Mouse (Mus musculus): ENCODE data around the gene Sdsl. TPM values are rescaled to one million over a fixed set of nuclear protein-coding genes. Genes with fewer than 3 reads are reported as not detected.
"Not testable (repeated sequence)": the region's sequence is repeated elsewhere in the genome, so short reads cannot be mapped to it uniquely, and the experiment has no call there.

The Sdsl gene
- not detected for polyA plus RNA-seq (2017; shearing (Covaris generic))

DNA sequence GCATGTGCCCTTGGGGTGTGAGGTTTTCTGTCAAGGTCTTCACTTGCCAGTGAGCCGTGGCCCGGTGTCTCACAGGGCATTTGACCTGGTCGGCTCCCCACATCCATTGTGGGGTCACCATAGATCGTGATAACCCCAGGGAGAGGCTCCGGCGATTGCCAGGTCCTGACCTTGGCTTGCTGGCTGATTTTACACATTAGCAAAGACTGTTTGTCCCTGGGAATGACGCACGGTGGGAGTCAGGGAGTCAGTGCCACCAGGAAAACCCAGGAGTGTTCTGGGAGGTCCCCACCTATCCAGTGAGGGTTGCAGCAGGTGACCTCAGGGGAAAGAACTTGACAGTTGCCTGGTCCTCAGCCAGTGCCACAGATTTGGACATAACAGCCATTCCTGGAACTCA is at the start of gene Sdsl:
TSS of gene Sdsl (minus strand) at position 41 of the 400 bp plus-strand sequence.
- no peak for ATAC-seq

- no peak for ATAC-seq
Measured at GRCm38 (mm10) chr5:120517552-120517951, 44.9 kb upstream of the Sdsl start.

- ATAC-seq, result no peak
Measured at GRCm38 (mm10) chr5:120516221-120516984, 43.8 kb upstream of the Sdsl start.

DNA sequence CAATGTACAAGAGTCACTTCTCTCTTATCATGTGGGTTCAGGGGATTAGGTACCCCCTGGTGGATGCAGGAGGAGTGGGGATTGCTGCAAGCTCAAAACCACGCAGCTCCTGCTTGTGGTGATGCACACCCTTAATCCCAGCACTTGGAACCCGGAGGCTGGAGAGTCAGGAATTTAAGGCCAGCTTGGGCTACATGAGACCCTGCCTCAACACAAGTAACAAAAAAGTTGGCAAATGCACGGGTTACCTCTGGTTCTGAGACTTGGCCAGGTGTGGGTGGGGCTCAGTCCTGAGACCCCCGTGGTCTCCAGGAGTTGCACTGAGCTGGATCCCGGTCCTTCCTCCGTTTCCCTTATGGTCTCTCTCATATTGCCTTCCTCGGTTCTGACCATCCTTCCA is 42.8 kb upstream of the Sdsl start:
- no peak for ATAC-seq

DNA sequence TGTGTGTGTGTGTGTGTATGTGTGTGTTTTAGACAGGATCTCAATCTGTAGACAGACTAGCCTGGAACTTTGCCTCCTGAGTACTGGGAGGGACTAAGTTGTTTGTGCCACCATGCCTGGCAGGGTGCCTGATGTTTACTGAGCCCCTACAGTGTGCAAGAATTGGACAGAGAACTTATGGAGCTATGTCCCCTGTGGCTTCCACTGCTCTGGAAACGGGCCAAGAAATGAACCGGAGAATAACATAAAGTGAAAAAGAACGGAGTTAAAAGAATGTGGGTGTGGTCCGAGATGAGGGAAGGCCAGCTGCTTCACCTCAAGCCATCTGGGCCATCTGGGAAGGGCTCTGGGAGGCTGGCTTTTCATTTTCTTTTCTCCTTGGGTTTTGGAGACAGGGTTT is 42.1 kb upstream of the Sdsl start:
- ATAC-seq, result no peak

DNA sequence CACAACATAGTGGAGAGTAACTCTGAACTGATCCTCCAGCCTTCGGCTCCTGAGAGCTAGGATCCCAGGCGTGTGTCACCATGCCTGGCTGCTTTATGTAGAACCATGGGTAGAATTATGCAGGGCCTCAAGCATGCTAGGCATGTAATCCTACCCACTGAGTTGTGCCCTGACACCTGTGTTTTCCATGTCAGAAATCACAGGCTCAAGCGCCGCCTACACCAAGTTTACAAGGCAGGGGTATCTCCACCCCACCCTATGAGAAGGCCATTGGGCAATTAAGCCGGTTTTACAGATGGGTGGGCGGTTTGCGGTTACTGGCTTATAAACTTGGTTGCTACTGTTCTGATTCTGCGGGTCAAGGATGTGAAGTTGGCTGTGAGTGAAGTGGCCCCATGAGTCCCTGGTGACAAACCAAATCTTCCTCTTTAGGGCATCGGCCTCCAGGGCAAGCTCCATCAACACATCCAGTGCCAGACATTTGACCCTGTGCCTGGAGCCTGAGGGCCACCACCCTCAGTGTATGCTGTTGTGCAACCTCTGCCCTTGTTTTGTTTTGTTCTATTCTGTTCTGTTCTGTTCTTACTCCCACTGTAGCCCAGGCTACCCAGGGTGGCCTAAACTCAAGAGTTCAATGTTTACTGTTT is 41.5 kb upstream of the Sdsl start:
- ATAC-seq, result no peak

DNA sequence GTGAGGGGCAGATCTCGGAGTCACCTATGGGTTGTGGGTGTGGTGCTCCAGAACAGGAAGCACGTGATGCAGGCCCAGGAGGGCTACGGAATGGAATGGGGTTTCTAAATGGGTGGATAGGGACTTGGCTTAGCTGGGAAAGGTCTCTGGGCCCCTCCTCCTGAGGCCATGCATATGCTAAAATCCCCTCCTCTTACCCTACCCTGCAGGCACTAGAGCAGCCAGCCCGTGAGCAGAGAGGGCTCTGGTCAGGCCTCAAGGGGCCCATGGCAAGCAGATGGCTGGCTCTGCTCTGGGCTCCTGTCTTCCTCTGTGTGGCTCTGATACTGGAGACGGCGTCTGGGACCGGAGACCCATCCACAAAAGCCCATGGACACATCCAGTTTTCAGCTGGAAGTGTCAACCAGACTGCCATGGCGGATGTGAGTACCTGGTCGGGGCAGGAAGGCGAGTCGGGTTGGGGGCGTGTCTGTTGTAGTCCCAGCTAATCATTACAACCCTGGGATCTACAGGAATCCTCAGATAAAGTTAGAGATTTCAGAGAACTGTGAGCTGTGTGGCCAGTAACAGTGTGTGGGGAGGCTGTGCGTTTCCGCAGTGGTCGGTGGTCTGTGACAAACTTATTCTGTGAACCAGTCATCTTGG is 40.4 kb upstream of the Sdsl start:
- ATAC-seq, result no peak

DNA sequence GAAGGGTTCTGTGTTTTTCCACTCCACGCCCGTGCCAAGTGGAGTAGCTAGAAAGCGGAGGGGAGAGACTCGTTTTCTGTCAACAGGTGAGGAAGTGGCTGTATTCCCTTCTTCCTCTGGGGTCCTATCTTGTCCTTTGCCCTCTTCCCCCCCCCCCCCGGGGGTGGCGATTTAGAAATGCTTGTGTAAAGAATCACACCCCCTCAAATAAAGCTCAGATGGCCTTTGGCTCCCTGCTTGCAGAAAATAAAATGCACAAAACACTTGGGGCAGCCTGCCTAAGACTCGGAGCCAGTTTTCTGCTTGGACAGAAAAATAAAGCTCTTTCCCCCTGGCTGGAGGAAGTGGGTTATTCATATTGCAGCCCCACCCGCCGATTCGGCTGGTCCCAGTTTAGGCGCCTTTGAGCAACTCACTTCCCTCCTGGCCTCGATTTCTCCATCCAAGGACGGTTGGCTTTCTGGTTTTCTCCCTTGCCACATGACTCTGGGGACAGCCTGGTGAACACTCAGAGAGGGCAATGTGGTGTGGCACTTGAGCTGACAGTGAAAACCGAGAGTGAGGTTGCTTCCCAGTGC is 39.1 kb upstream of the Sdsl start:
- ATAC-seq, result no peak

GRCm38 (mm10) chr5:120510982-120511642 is 38.5 kb upstream of the Sdsl start, which contains the start of gene Slc8b1:
Gene Slc8b1 (plus strand): TSS chr5:120511168.
- peak; percentile 99 for ATAC-seq

GRCm38 (mm10) chr5:120507311-120507710 is 34.7 kb upstream of the Sdsl start:
- ATAC-seq, result no peak

DNA sequence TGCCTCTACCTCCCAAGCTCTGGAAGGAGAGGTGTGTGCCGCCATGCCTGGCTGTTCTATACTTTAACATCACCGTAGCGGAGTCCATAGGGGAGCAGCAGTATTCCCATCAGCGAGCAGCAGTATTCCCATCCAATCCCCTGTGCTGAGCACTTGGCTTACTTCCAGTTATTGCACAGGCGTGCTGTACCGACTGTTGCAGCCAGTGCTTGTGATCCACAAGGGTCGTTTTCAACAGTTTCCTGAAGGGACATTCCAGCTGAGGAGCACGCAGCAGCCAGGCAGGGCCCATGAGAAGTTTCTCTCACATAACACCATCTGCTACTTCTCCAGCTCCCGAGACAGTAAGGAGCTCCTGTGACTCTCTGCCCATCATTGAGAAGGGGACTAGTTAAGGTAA is 33.9 kb upstream of the Sdsl start:
- ATAC-seq, result no peak

GRCm38 (mm10) chr5:120505781-120506180 is 33.2 kb upstream of the Sdsl start:
- ATAC-seq, result peak; percentile 33

DNA sequence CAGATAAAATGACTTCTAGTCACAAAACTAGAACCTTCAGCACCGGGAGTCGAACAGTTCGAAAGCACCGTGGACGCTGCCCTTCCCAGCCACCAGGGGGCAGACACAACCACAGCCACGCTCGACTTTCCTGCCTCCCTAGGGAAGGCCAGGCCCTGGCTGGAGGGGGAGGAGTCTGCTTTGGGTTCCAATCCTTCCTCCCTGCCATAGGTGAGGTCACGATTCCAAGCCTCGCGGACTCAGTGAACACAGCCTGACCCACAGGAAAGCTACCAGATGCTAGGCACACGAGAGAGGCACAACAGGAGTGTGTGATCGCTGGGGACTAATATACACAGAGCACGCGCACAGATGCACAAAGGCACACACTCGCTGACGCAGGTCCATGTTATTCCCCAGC is 32.8 kb upstream of the Sdsl start:
- ATAC-seq, result peak; percentile 39

- peak; percentile 79 for ATAC-seq
Measured at GRCm38 (mm10) chr5:120503144-120503795, 30.7 kb upstream of the Sdsl start, which contains the start of gene Plbd2. Gene Plbd2 (minus strand): TSS chr5:120503625.

- no peak for ATAC-seq
Measured at GRCm38 (mm10) chr5:120502675-120503143, 30.1 kb upstream of the Sdsl start.

GRCm38 (mm10) chr5:120502147-120502621 is 29.6 kb upstream of the Sdsl start:
- no peak for ATAC-seq

GRCm38 (mm10) chr5:120500609-120501008 is 28.0 kb upstream of the Sdsl start:
- not testable (repeated sequence) for ATAC-seq

- no peak for ATAC-seq
Measured at GRCm38 (mm10) chr5:120499202-120499601, 26.6 kb upstream of the Sdsl start.

- no peak for ATAC-seq
Measured at GRCm38 (mm10) chr5:120497071-120497470, 24.5 kb upstream of the Sdsl start.

DNA sequence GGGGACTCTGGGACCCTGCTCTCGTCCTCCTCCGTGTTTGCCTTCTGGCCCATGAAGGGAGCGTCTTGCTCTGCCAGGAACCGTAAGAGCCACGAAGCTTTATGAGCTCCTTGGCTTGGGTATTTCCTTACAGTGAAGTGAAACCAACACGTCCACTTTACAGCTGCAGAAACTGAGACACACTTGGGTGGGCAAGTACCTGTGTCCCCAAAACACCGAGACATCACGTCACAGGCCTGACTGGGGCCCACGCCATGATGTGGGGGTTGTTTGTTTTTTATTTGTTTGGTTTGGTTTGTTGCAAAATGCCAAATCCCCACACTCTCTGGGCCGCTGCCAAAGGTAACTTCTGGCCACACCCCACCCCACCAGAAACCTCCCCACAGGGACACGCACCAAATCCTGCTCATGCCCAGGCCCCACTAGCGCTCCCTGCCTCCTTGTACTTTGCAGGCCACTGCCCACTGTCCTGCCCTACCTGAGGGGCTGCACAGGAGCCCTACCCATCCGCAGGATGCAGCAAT is 23.2 kb upstream of the Sdsl start:
- no peak for ATAC-seq

DNA sequence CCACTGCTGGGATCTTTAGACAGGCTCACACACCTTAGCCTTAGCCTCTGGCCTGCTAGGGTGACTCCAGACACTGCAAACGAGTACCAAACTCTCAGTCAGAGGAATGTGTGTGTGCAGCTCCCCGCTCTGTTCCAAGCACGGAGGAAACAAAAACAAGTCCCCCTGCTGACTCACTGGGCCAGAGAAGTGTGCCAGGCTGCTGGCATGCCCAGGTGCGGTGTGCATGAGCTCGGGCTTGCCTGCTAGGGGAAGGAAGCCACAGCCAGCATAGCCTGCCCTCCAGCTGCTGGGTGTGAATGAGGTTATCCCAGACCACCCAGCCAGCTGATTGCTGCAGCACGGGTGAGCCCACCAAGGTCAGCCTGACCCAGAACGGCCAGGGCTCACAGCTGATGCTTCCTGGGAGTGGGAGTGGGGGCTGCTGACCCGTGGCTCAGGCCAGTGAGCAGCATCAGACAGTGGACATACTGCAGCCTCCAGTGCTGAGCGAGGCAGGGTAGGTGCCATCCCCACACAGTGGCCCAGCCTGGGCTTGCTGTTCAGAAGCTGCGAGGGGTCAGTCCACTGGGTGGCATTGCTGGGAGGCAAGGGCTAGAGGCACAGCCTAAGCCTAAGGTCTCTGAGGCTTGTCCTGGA is 22.6 kb upstream of the Sdsl start:
- no peak for ATAC-seq

Data from inflammation-experienced regulatory T-cells, adult 6 months (primary cell).